9 mouse cellular contexts compared by ENCODE assay signal in genomic region chr8:84970135-84970790, GRCm38 (mm10). TPM values are rescaled to one million over a fixed set of nuclear protein-coding genes. Genes with fewer than 3 reads are reported as not detected.
DNase-seq lines count a peak whose midpoint lies in the region; ATAC-seq and TF ChIP-seq lines count a peak whose summit lies in the region.
"Had no signal": no experiment of that assay in that cellular context is flagged by ENCODE, and none has a peak within 500 bp of the region (broad histone marks: within the 10 kb centered on the region; RNA-seq: fewer than 3 reads in every experiment).

No protein-coding gene starts in this region.

- peaks cover 6% of the 10 kb centered on the region; the same call in 1 of the 2 replicates for H3K79me2 ChIP-seq in CH12.LX (replicated peaks; ENCODE audit: control insufficient read depth, extremely low read depth, insufficient read depth, poor library complexity, severe bottlenecking)

- no peaks in the 10 kb centered on the region for H3K27me3 ChIP-seq in CH12.LX (replicated peaks)
- no peaks in the 10 kb centered on the region for H3K27me3 ChIP-seq in forebrain, embryonic 11.5 days (ENCODE audit: control insufficient read depth, insufficient read depth, low read length)
- H3K27me3 ChIP-seq in limb, embryonic 13.5 days, result no peaks in the 10 kb centered on the region
- H3K27me3 ChIP-seq in stomach, embryonic 16.5 days (ENCODE audit: control insufficient read depth, insufficient read depth, low read length), result no peaks in the 10 kb centered on the region
- H3K27me3 ChIP-seq: Patski had no signal

- WGBS in forebrain, embryonic 11.5 days, result 12% methylated on average over 21 of the region's 21 CpGs
- WGBS in limb, embryonic 13.5 days, result 7% methylated on average over 21 of the region's 21 CpGs
- WGBS in stomach, embryonic 16.5 days, result 3% methylated on average over 21 of the region's 21 CpGs

- H3K4me2 ChIP-seq in CH12.LX (ENCODE audit: insufficient read depth, low read depth, poor library complexity, severe bottlenecking), result peak overlapping the region; percentile 88
- peak overlapping the region; percentile 60 for H3K4me2 ChIP-seq in forebrain, embryonic 11.5 days (ENCODE audit: low read depth, low read length, severe bottlenecking)
- peak overlapping the region; percentile 94 for H3K4me2 ChIP-seq in limb, embryonic 13.5 days (replicated peaks)
- H3K4me2 ChIP-seq in stomach, embryonic 16.5 days (ENCODE audit: low read depth, low read length), result peak overlapping the region; percentile 92

- H3K4me1 ChIP-seq in CH12.LX (ENCODE audit: control insufficient read depth in 1 of 2, insufficient read depth in 2 of 2), result peaks cover 14 to 38% of the 10 kb centered on the region in 2 experiments
- peaks cover 9% of the 10 kb centered on the region for H3K4me1 ChIP-seq in forebrain, embryonic 11.5 days (replicated peaks; ENCODE audit: control insufficient read depth, insufficient read depth, low read length)
- peaks cover 40% of the 10 kb centered on the region for H3K4me1 ChIP-seq in limb, embryonic 13.5 days
- peaks cover 25% of the 10 kb centered on the region for H3K4me1 ChIP-seq in stomach, embryonic 16.5 days (ENCODE audit: control insufficient read depth, insufficient read depth, low read length)

- no peak for TF ChIP-seq RAD21 in CH12.LX (IDR thresholded peaks at IDR 0.05; ENCODE audit: low read depth, low read length)

- H3K9me3 ChIP-seq in CH12.LX (replicated peaks; ENCODE audit: low read length), result no peaks in the 10 kb centered on the region
- H3K9me3 ChIP-seq in forebrain, embryonic 11.5 days (ENCODE audit: control insufficient read depth, low read length), result no peaks in the 10 kb centered on the region
- no peaks in the 10 kb centered on the region for H3K9me3 ChIP-seq in limb, embryonic 13.5 days
- no peaks in the 10 kb centered on the region for H3K9me3 ChIP-seq in stomach, embryonic 16.5 days (replicated peaks; ENCODE audit: control insufficient read depth, low read length)

- intact Hi-C loops in heart, postnatal 25 days (cut with DNase I), result no loop called here

- ATAC-seq in forebrain, embryonic 11.5 days (replicated peaks; ENCODE audit: low FRiP score), result no peak
- ATAC-seq in limb, embryonic 13.5 days (ENCODE audit: low FRiP score, low read depth), result no peak
- ATAC-seq in stomach, embryonic 16.5 days (ENCODE audit: insufficient read depth, low FRiP score), result no peak

- peak overlapping the region; percentile 27 for H3K27ac ChIP-seq in CH12.LX (ENCODE audit: insufficient read depth, low read depth)
- H3K27ac ChIP-seq in forebrain, embryonic 11.5 days (ENCODE audit: low read depth, low read length), result peak overlapping the region; percentile 71
- peak overlapping the region; percentile 87 for H3K27ac ChIP-seq in limb, embryonic 13.5 days
- H3K27ac ChIP-seq in stomach, embryonic 16.5 days (ENCODE audit: low read length), result peak overlapping the region; percentile 96

- no peak for TF ChIP-seq EP300 in CH12.LX (IDR thresholded peaks at IDR 0.05; ENCODE audit: low read length)

- dilution Hi-C loops in CH12.LX (cut with MboI; ENCODE audit: extremely low pct_ligation_motif_present, extremely low pct_unique_long_range_greater_than_20kb, low sequenced_read_pairs), result no loop called here

- H3K4me3 ChIP-seq in CH12.LX (replicated peaks in 1 of 3; ENCODE audit: low read depth in 2 of 3, low read length in 2 of 3, poor library complexity in 1 of 3), result peak overlapping the region; percentile 77 to 90 (median 79)
- H3K4me3 ChIP-seq in forebrain, embryonic 11.5 days (ENCODE audit: low read depth, low read length), result peak overlapping the region; percentile 71
- H3K4me3 ChIP-seq in limb, embryonic 13.5 days, result peak overlapping the region; percentile 80
- H3K4me3 ChIP-seq in stomach, embryonic 16.5 days (replicated peaks; ENCODE audit: low read length), result peak overlapping the region; percentile 81

- peaks cover 19 to 32% of the 10 kb centered on the region in 2 experiments for H3K36me3 ChIP-seq in CH12.LX (replicated peaks in 1 of 2; ENCODE audit: control insufficient read depth in 1 of 2, insufficient read depth in 1 of 2, low read length in 1 of 2)
- peaks cover 11% of the 10 kb centered on the region; the same call in 1 of the 2 replicates for H3K36me3 ChIP-seq in forebrain, embryonic 11.5 days (ENCODE audit: control insufficient read depth, insufficient read depth, low read length)
- peaks cover 40% of the 10 kb centered on the region for H3K36me3 ChIP-seq in limb, embryonic 13.5 days
- no peaks in the 10 kb centered on the region; the same call in 1 of the 2 replicates for H3K36me3 ChIP-seq in stomach, embryonic 16.5 days (ENCODE audit: control insufficient read depth, insufficient read depth, low read length)

- peak overlapping the region; percentile 84 for H3K9ac ChIP-seq in CH12.LX (ENCODE audit: insufficient read depth, low read depth)
- H3K9ac ChIP-seq in forebrain, embryonic 11.5 days (ENCODE audit: low read length), result peak overlapping the region; percentile 97
- H3K9ac ChIP-seq in limb, embryonic 13.5 days, result peak overlapping the region; percentile 93
- H3K9ac ChIP-seq in stomach, embryonic 16.5 days (ENCODE audit: low read length), result peak overlapping the region; percentile 92

- peak; percentile 91 for DNase-seq in heart, adult 11 months
- no peak for DNase-seq in heart, postnatal 25 days (ENCODE audit: low spot score)
- DNase-seq in CH12.LX (ENCODE audit: extremely low read depth), result no peak
- no peak for DNase-seq in forebrain, embryonic 11.5 days (ENCODE audit: low spot score)
- DNase-seq in layer of hippocampus, postnatal 10 days (ENCODE audit: low spot score in 2 of 2), result no peak
- DNase-seq in cerebellum, postnatal 10 days, result no peak

- no peak for TF ChIP-seq CTCF in CH12.LX (conservative IDR thresholded peaks at IDR 0.05 in 1 of 2, IDR thresholded peaks at IDR 0.05 in 1 of 2; ENCODE audit: low read depth in 2 of 2, low read length in 2 of 2)

- no peak for TF ChIP-seq POLR2A in CH12.LX (IDR thresholded peaks at IDR 0.05; ENCODE audit: low read depth, low read length)

- in situ Hi-C loops in CH12.LX (cut with MboI; ENCODE audit: low pct_ligation_motif_present, low pct_unique_long_range_greater_than_20kb, low sequenced_read_pairs), result loop anchor here (5.0 kb wide), 1 partner anchor 37 kb away; no protein-coding TSS in a partner anchor

TF ChIP-seq in CH12.LX, 34 proteins besides CTCF, POLR2A, EP300 and RAD21 (continues in another document):
- TF ChIP-seq ZMIZ1 (IDR thresholded peaks at IDR 0.05; ENCODE audit: low read depth, low read length) (no peak), MYC (IDR thresholded peaks at IDR 0.05; ENCODE audit: low read depth, low read length) (no peak), BHLHE40 (IDR thresholded peaks at IDR 0.05; ENCODE audit: low read depth, low read length) (no peak), TCF12 (IDR thresholded peaks at IDR 0.05; ENCODE audit: low read depth, low read length) (no peak), KAT2A (IDR thresholded peaks at IDR 0.05; ENCODE audit: insufficient replicate concordance, low read length) (no peak)

RNA-seq across cellular contexts. Expression of gene Rnaseh2a, which starts 0.7 kb away (rescaled TPM):
- total RNA-seq in heart, postnatal 25 days (2021), result 10 to 100 TPM; 45.2 to 48.2 TPM
- total RNA-seq in CH12.LX (2012; rRNA removed) (104 and 115 TPM in 2 replicates), CH12.LX (2014; rRNA removed) (71.6 and 76.2 TPM in 2 replicates)
- polyA plus RNA-seq in CH12.LX (2012; ENCODE audit: insufficient read length, low read depth), result 83.1 and 88.1 TPM in 2 replicates
- 128 and 147 TPM in 2 replicates for polyA plus RNA-seq in forebrain, embryonic 11.5 days (2014; fragmentation: Nextera tagmentation; extraction: Ambion mirVana)
- 90.9 and 93.2 TPM in 2 replicates for polyA plus RNA-seq in limb, embryonic 13.5 days (2015; fragmentation: Nextera tagmentation; extraction: Ambion mirVana)
- polyA plus RNA-seq in stomach, embryonic 16.5 days (2015; fragmentation: Nextera tagmentation; extraction: Ambion mirVana), result 97.5 and 108 TPM in 2 replicates
- total RNA-seq in layer of hippocampus, postnatal 10 days (2021), result 10 to 100 TPM; 36.8 to 44.3 TPM

RNA-seq across cellular contexts. Expression of gene Prdx2, which starts 0.9 kb away (rescaled TPM):
- total RNA-seq in heart, postnatal 25 days (2021), result 100 to 1,000 TPM; 650 to 659 TPM
- total RNA-seq in CH12.LX (2012; rRNA removed) (218 and 231 TPM in 2 replicates), CH12.LX (2014; rRNA removed) (231 and 232 TPM in 2 replicates)
- polyA plus RNA-seq in CH12.LX (2012; ENCODE audit: insufficient read length, low read depth), result 158 and 159 TPM in 2 replicates
- polyA plus RNA-seq in forebrain, embryonic 11.5 days (2014; fragmentation: Nextera tagmentation; extraction: Ambion mirVana), result 1,226 and 1,312 TPM in 2 replicates
- polyA plus RNA-seq in limb, embryonic 13.5 days (2015; fragmentation: Nextera tagmentation; extraction: Ambion mirVana), result 961 and 978 TPM in 2 replicates
- 584 and 593 TPM in 2 replicates for polyA plus RNA-seq in stomach, embryonic 16.5 days (2015; fragmentation: Nextera tagmentation; extraction: Ambion mirVana)
- 100 to 1,000 TPM; 492 to 505 TPM for total RNA-seq in layer of hippocampus, postnatal 10 days (2021)

RNA-seq across cellular contexts. Expression of gene Gm49661, which starts 1.0 kb away (rescaled TPM):
- not detected for total RNA-seq in heart, postnatal 25 days (2021)
- total RNA-seq in CH12.LX (2012; rRNA removed), result 1.8 and 3.1 TPM in 2 replicates
- total RNA-seq in CH12.LX (2014; rRNA removed), result not detected in 2 replicates
- polyA plus RNA-seq in CH12.LX (2012; ENCODE audit: insufficient read length, low read depth), result not detected in 2 replicates
- not detected in 2 replicates for polyA plus RNA-seq in forebrain, embryonic 11.5 days (2014; fragmentation: Nextera tagmentation; extraction: Ambion mirVana)
- not detected in 2 replicates for polyA plus RNA-seq in limb, embryonic 13.5 days (2015; fragmentation: Nextera tagmentation; extraction: Ambion mirVana)
- polyA plus RNA-seq in stomach, embryonic 16.5 days (2015; fragmentation: Nextera tagmentation; extraction: Ambion mirVana), result not detected in 2 replicates
- not detected for total RNA-seq in layer of hippocampus, postnatal 10 days (2021)

RNA-seq across cellular contexts. Expression of gene Junb, which starts 8.3 kb away (rescaled TPM):
- total RNA-seq in heart, postnatal 25 days (2021), result 10 to 100 TPM; 13.8 to 17.2 TPM
- total RNA-seq in CH12.LX (2012; rRNA removed) (226 and 342 TPM in 2 replicates), CH12.LX (2014; rRNA removed) (175 and 217 TPM in 2 replicates)
- 63.4 and 66.4 TPM in 2 replicates for polyA plus RNA-seq in CH12.LX (2012; ENCODE audit: insufficient read length, low read depth)
- 5.2 and 5.8 TPM in 2 replicates for polyA plus RNA-seq in forebrain, embryonic 11.5 days (2014; fragmentation: Nextera tagmentation; extraction: Ambion mirVana)
- 8.2 and 8.4 TPM in 2 replicates for polyA plus RNA-seq in limb, embryonic 13.5 days (2015; fragmentation: Nextera tagmentation; extraction: Ambion mirVana)
- 21.6 and 25.8 TPM in 2 replicates for polyA plus RNA-seq in stomach, embryonic 16.5 days (2015; fragmentation: Nextera tagmentation; extraction: Ambion mirVana)
- 10 to 100 TPM; 33.7 to 34.2 TPM for total RNA-seq in layer of hippocampus, postnatal 10 days (2021)

RNA-seq across cellular contexts. Expression of gene Hook2, which starts 20.1 kb away (rescaled TPM):
- 1 to 10 TPM; 2.0 to 2.1 TPM for total RNA-seq in heart, postnatal 25 days (2021)
- total RNA-seq in CH12.LX (2012; rRNA removed) (17.6 and 24.7 TPM in 2 replicates), CH12.LX (2014; rRNA removed) (7.1 TPM in 2 replicates)
- 9.8 and 11.7 TPM in 2 replicates for polyA plus RNA-seq in CH12.LX (2012; ENCODE audit: insufficient read length, low read depth)
- polyA plus RNA-seq in forebrain, embryonic 11.5 days (2014; fragmentation: Nextera tagmentation; extraction: Ambion mirVana), result 14.8 and 15.5 TPM in 2 replicates
- polyA plus RNA-seq in limb, embryonic 13.5 days (2015; fragmentation: Nextera tagmentation; extraction: Ambion mirVana), result 18.6 and 18.8 TPM in 2 replicates
- 50.0 TPM in 2 replicates for polyA plus RNA-seq in stomach, embryonic 16.5 days (2015; fragmentation: Nextera tagmentation; extraction: Ambion mirVana)
- 10 to 100 TPM; 14.5 to 15.1 TPM for total RNA-seq in layer of hippocampus, postnatal 10 days (2021)

Comparison
In these comparisons a context has a peak if more than half of its experiments do, and no peak if none do; other contexts are left out.
1. H3K27ac ChIP-seq: peak in every context shown above with its lines; median percentile 96 in stomach, embryonic 16.5 days; 87 in limb, embryonic 13.5 days; 71 in forebrain, embryonic 11.5 days; 27 in CH12.LX.